Mouse (Mus musculus) left cerebral cortex, postnatal 10 days (tissue): ENCODE results near the gene Tril. TPM values are rescaled to one million over a fixed set of nuclear protein-coding genes. Genes with fewer than 3 reads are reported as not detected.

Experiments used
- DNase-seq, 2 experiments: peaks; one replicate each; pipeline ENCODE4 v3.0.0; 2021 to 2022; ENCODE audit warnings: low spot score in 2 of 2, mixed read lengths in 1 of 2; ENCODE audit errors: extremely low spot score in 1 of 2
- intact Hi-C: fragments of 180-260 bp; cut with DNase I; formaldehyde crosslinking; loops from one replicate; pipeline ENCODE4 v1.15.1; 2025
- total RNA-seq, 2 experiments: library from RNA; stranded (reverse); gene quantifications; 2 replicates each; pipeline ENCODE4 v1.2.3; 2021

Gene Tril
- total RNA-seq, 2 experiments from 2014 or later: 47.6 to 50.3 TPM

GRCm38 (mm10) chr6:53778424-53778955 is 42.1 kb downstream of the Tril start:
- DNase-seq: peak in 1 of 2 experiments; percentile 28
- intact Hi-C loops: no loop called here

DNA sequence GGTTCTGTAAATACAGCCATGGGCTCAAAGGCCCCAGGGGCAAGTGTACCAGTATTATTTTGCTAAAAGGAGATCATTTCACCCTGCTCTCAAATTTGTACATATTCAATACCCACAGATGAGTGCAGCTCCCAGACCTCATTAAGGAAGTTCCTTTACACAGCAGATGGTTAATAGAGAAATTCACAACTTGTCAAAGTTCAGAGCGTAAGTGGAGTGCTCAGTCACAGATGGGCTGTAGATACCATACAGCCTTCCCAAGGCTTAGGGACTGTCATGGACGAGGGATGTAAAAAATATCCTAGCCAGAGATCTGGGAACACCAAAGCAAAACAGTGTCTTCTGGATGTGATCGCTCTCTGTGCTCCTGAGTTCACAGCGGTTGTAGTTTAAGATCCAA is 52.4 kb downstream of the Tril start:
- intact Hi-C loops: no loop called here

GRCm38 (mm10) chr6:53766243-53766915 is 54.3 kb downstream of the Tril start:
- intact Hi-C loops: no loop called here
- no peak for DNase-seq

More for the DNA sequence above, 52.4 kb downstream of the Tril start:
- DNase-seq: no peak

DNA sequence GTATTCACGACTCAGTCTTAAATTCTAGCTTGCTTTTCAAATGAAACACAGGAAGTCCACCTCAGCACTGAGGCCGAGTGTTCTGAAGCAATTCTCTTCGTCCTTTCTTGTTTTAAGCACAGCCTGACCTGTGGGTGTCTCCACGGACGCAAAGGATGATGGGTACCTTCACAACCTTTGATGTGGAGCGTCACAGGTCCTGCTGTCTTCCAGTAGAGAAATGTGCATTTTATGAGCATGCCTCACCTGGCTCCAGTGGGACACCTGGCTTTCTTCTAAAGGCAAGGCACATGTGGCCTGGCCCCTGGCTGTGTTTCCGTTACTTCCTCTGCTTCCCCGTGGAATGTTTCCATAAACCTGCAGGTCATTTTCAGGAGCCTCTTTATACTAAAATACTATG is 54.9 kb downstream of the Tril start:
- no peak for DNase-seq
- intact Hi-C loops: no loop called here

Other genes starting within 250 kb of the Tril start
- under 1 TPM in 1 of 2 experiments, not detected in 1; 0.24 TPM for gene Cpvl, start 157.8 kb upstream of the Tril start, total RNA-seq
- 10 to 100 TPM; 55.3 to 56.6 TPM for gene Chn2, start 218.7 kb upstream of the Tril start, total RNA-seq